In the genomic region with DNA sequence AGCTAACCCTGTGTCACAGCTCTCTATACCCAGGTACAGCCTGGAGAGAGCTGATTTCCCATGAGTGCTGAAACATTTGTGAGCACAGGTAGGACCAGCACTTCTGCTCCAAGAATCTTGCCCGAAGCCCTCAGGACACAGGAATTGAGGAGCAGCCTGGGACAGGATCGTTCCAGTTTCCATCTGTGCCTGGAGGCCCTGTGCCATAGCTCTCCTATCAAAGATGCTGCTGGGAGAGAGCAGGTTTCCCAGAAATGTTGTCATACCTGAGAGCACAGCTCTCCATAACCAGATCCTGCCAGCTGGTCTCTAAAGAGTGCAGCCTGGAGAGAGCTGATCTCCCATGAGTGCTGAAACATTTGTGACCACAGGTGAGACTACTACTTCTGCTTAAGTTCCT, we compare ENCODE assay signal across 7 mouse cellular contexts.
"Had no signal": no experiment of that assay in that cellular context is flagged by ENCODE, and none has a peak within 500 bp of the region (broad histone marks: within the 10 kb centered on the region; RNA-seq: fewer than 3 reads in every experiment).

No protein-coding gene starts in this region.

- DNase-seq: kidney, postnatal 10 days; layer of hippocampus, postnatal 36 days; lung, embryonic 14.5 days; lung, postnatal 10 days; retina, postnatal 1 day; right cerebral cortex, postnatal 4 days; thymus, postnatal 36 days had no signal
